Mouse (Mus musculus): ENCODE results near the gene Gtf2ird1. TPM values are rescaled to one million over a fixed set of nuclear protein-coding genes. Genes with fewer than 3 reads are reported as not detected.
"Not testable (repeated sequence)": the region's sequence is repeated elsewhere in the genome, so short reads cannot be mapped to it uniquely, and the experiment has no call there.

The Gtf2ird1 gene
- polyA plus RNA-seq, 1 experiment from 2014 or later = 85.9 TPM

GRCm38 (mm10) chr5:134353117-134353516 lies 103.4 kb downstream of the Gtf2ird1 start:
- ATAC-seq (replicated peaks; ENCODE audit: low FRiP score, low TSS enrichment, low read depth) (no peak), DNase-seq (ENCODE audit: low spot score) (no peak)
- H3K36me3 ChIP-seq (ENCODE audit: control insufficient read depth, insufficient read depth, low read length) = peaks cover 8% of the 10 kb centered on the region
- no peak overlapping the region for H3K4me2 ChIP-seq (ENCODE audit: low read length)
- H3K4me3 ChIP-seq (ENCODE audit: low read depth, low read length) = no peak overlapping the region
- H3K9ac ChIP-seq (ENCODE audit: low read length) = no peak overlapping the region
- no peaks in the 10 kb centered on the region; the same call in 1 of the 2 replicates for H3K4me1 ChIP-seq (replicated peaks; ENCODE audit: control insufficient read depth, insufficient read depth, low read length)
- 65% methylated on average over 4 of the region's 4 CpGs for WGBS
- H3K27ac ChIP-seq (ENCODE audit: low read depth) = no peak overlapping the region
- H3K27me3 ChIP-seq (replicated peaks; ENCODE audit: control insufficient read depth, insufficient read depth, low read length) = no peaks in the 10 kb centered on the region
- no peaks in the 10 kb centered on the region for H3K9me3 ChIP-seq (ENCODE audit: control insufficient read depth, low read length)

GRCm38 (mm10) chr5:134352527-134353001 lies 104.0 kb downstream of the Gtf2ird1 start:
- H3K9me3 ChIP-seq (ENCODE audit: control insufficient read depth, low read length) = no peaks in the 10 kb centered on the region
- 64% methylated on average over 3 of the region's 3 CpGs for WGBS
- no peak overlapping the region for H3K4me3 ChIP-seq (ENCODE audit: low read depth, low read length)
- no peak for ATAC-seq (replicated peaks; ENCODE audit: low FRiP score, low TSS enrichment, low read depth)
- no peaks in the 10 kb centered on the region; the same call in 1 of the 2 replicates for H3K4me1 ChIP-seq (replicated peaks; ENCODE audit: control insufficient read depth, insufficient read depth, low read length)
- DNase-seq (ENCODE audit: low spot score) = no peak
- no peak overlapping the region for H3K9ac ChIP-seq (ENCODE audit: low read length)
- no peak overlapping the region for H3K27ac ChIP-seq (ENCODE audit: low read depth)
- peaks cover 3% of the 10 kb centered on the region; the same call in 1 of the 2 replicates for H3K36me3 ChIP-seq (ENCODE audit: control insufficient read depth, insufficient read depth, low read length)
- H3K4me2 ChIP-seq (ENCODE audit: low read length) = no peak overlapping the region
- no peaks in the 10 kb centered on the region for H3K27me3 ChIP-seq (replicated peaks; ENCODE audit: control insufficient read depth, insufficient read depth, low read length)

- Histone ChIP-seq H3K4me2 (ENCODE audit: low read length) (peak overlapping the region; percentile 30), H3K9me3 (ENCODE audit: control insufficient read depth, low read length) (no peaks in the 10 kb centered on the region), H3K9ac (ENCODE audit: low read length) (no peak overlapping the region), H3K27ac (ENCODE audit: low read depth) (no peak overlapping the region), H3K27me3 (replicated peaks; ENCODE audit: control insufficient read depth, insufficient read depth, low read length) (no peaks in the 10 kb centered on the region), H3K36me3 (ENCODE audit: control insufficient read depth, insufficient read depth, low read length) (no peaks in the 10 kb centered on the region), H3K4me3 (ENCODE audit: low read depth, low read length) (no peak overlapping the region), H3K4me1 (replicated peaks; ENCODE audit: control insufficient read depth, insufficient read depth, low read length) (no peaks in the 10 kb centered on the region; the same call in 1 of the 2 replicates)
- DNase-seq (ENCODE audit: low spot score) (peak; percentile 77), ATAC-seq (replicated peaks; ENCODE audit: low FRiP score, low TSS enrichment, low read depth) (peak; percentile 89)
- 13% methylated on average over 10 of the region's 10 CpGs for WGBS
Observed at GRCm38 (mm10) chr5:134350660-134351059, 105.9 kb downstream of the Gtf2ird1 start.

- Histone ChIP-seq H3K36me3 (ENCODE audit: control insufficient read depth, insufficient read depth, low read length) (no peaks in the 10 kb centered on the region), H3K4me3 (ENCODE audit: low read depth, low read length) (no peak overlapping the region), H3K4me1 (replicated peaks; ENCODE audit: control insufficient read depth, insufficient read depth, low read length) (no peaks in the 10 kb centered on the region; the same call in 1 of the 2 replicates), H3K9ac (ENCODE audit: low read length) (no peak overlapping the region), H3K4me2 (ENCODE audit: low read length) (no peak overlapping the region), H3K27me3 (replicated peaks; ENCODE audit: control insufficient read depth, insufficient read depth, low read length) (no peaks in the 10 kb centered on the region), H3K27ac (ENCODE audit: low read depth) (no peak overlapping the region), H3K9me3 (ENCODE audit: control insufficient read depth, low read length) (no peaks in the 10 kb centered on the region)
- ATAC-seq (replicated peaks; ENCODE audit: low FRiP score, low TSS enrichment, low read depth) = no peak
- DNase-seq (ENCODE audit: low spot score) = no peak
- WGBS = 76% methylated on average over 2 of the region's 2 CpGs
Observed at GRCm38 (mm10) chr5:134347066-134347465, 109.5 kb downstream of the Gtf2ird1 start.

- Histone ChIP-seq H3K27ac (ENCODE audit: low read depth) (no peak overlapping the region), H3K4me3 (ENCODE audit: low read depth, low read length) (no peak overlapping the region), H3K9me3 (ENCODE audit: control insufficient read depth, low read length) (no peaks in the 10 kb centered on the region), H3K9ac (ENCODE audit: low read length) (no peak overlapping the region), H3K27me3 (replicated peaks; ENCODE audit: control insufficient read depth, insufficient read depth, low read length) (no peaks in the 10 kb centered on the region), H3K4me2 (ENCODE audit: low read length) (no peak overlapping the region), H3K4me1 (replicated peaks; ENCODE audit: control insufficient read depth, insufficient read depth, low read length) (no peaks in the 10 kb centered on the region), H3K36me3 (ENCODE audit: control insufficient read depth, insufficient read depth, low read length) (no peaks in the 10 kb centered on the region)
- no peak for DNase-seq (ENCODE audit: low spot score)
- no peak for ATAC-seq (replicated peaks; ENCODE audit: low FRiP score, low TSS enrichment, low read depth)
- WGBS = 77% methylated on average over 9 of the region's 9 CpGs
Observed at GRCm38 (mm10) chr5:134345449-134345848, 111.1 kb downstream of the Gtf2ird1 start.

GRCm38 (mm10) chr5:134344076-134344475 lies 112.4 kb downstream of the Gtf2ird1 start:
- Histone ChIP-seq H3K27me3 (replicated peaks; ENCODE audit: control insufficient read depth, insufficient read depth, low read length) (no peaks in the 10 kb centered on the region), H3K4me1 (replicated peaks; ENCODE audit: control insufficient read depth, insufficient read depth, low read length) (no peaks in the 10 kb centered on the region), H3K4me2 (ENCODE audit: low read length) (no peak overlapping the region), H3K9ac (ENCODE audit: low read length) (no peak overlapping the region), H3K4me3 (ENCODE audit: low read depth, low read length) (no peak overlapping the region), H3K9me3 (ENCODE audit: control insufficient read depth, low read length) (no peaks in the 10 kb centered on the region), H3K27ac (ENCODE audit: low read depth) (no peak overlapping the region), H3K36me3 (ENCODE audit: control insufficient read depth, insufficient read depth, low read length) (no peaks in the 10 kb centered on the region)
- no peak for DNase-seq (ENCODE audit: low spot score)
- no peak for ATAC-seq (replicated peaks; ENCODE audit: low FRiP score, low TSS enrichment, low read depth)
- WGBS = 76% methylated on average over 8 of the region's 8 CpGs

- not testable (repeated sequence) for H3K4me2 ChIP-seq (ENCODE audit: low read length); H3K4me3 ChIP-seq (ENCODE audit: low read depth, low read length); H3K36me3 ChIP-seq (ENCODE audit: control insufficient read depth, insufficient read depth, low read length); DNase-seq (ENCODE audit: low spot score); H3K27ac ChIP-seq (ENCODE audit: low read depth); H3K4me1 ChIP-seq (replicated peaks; ENCODE audit: control insufficient read depth, insufficient read depth, low read length); H3K9me3 ChIP-seq (ENCODE audit: control insufficient read depth, low read length); H3K27me3 ChIP-seq (replicated peaks; ENCODE audit: control insufficient read depth, insufficient read depth, low read length); ATAC-seq (replicated peaks; ENCODE audit: low FRiP score, low TSS enrichment, low read depth); H3K9ac ChIP-seq (ENCODE audit: low read length)
- 89% methylated on average over 4 of the region's 4 CpGs for WGBS
Observed at GRCm38 (mm10) chr5:134343530-134343929, 113.0 kb downstream of the Gtf2ird1 start.

- DNase-seq (ENCODE audit: low spot score) (no peak), ATAC-seq (replicated peaks; ENCODE audit: low FRiP score, low TSS enrichment, low read depth) (no peak)
- H3K9me3 ChIP-seq (ENCODE audit: control insufficient read depth, low read length) = no peaks in the 10 kb centered on the region
- no peak overlapping the region for H3K4me3 ChIP-seq (ENCODE audit: low read depth, low read length)
- 73% methylated on average over 18 of the region's 18 CpGs for WGBS
- H3K4me1 ChIP-seq (replicated peaks; ENCODE audit: control insufficient read depth, insufficient read depth, low read length) = no peaks in the 10 kb centered on the region
- H3K4me2 ChIP-seq (ENCODE audit: low read length) = no peak overlapping the region
- H3K36me3 ChIP-seq (ENCODE audit: control insufficient read depth, insufficient read depth, low read length) = no peaks in the 10 kb centered on the region
- H3K27ac ChIP-seq (ENCODE audit: low read depth) = no peak overlapping the region
- H3K9ac ChIP-seq (ENCODE audit: low read length) = no peak overlapping the region
- no peaks in the 10 kb centered on the region for H3K27me3 ChIP-seq (replicated peaks; ENCODE audit: control insufficient read depth, insufficient read depth, low read length)
Observed at GRCm38 (mm10) chr5:134342503-134343205, 113.9 kb downstream of the Gtf2ird1 start.

- H3K4me1 ChIP-seq (replicated peaks; ENCODE audit: control insufficient read depth, insufficient read depth, low read length) = no peaks in the 10 kb centered on the region
- ATAC-seq (replicated peaks; ENCODE audit: low FRiP score, low TSS enrichment, low read depth) = no peak
- WGBS = 91% methylated on average over 5 of the region's 5 CpGs
Observed at GRCm38 (mm10) chr5:134341721-134342120, 114.8 kb downstream of the Gtf2ird1 start.

More at GRCm38 (mm10) chr5:134341721-134342120, 114.8 kb downstream of the Gtf2ird1 start:
- Histone ChIP-seq H3K4me2 (ENCODE audit: low read length) (no peak overlapping the region), H3K27me3 (replicated peaks; ENCODE audit: control insufficient read depth, insufficient read depth, low read length) (no peaks in the 10 kb centered on the region), H3K4me3 (ENCODE audit: low read depth, low read length) (no peak overlapping the region), H3K9me3 (ENCODE audit: control insufficient read depth, low read length) (no peaks in the 10 kb centered on the region), H3K9ac (ENCODE audit: low read length) (no peak overlapping the region), H3K27ac (ENCODE audit: low read depth) (no peak overlapping the region), H3K36me3 (ENCODE audit: control insufficient read depth, insufficient read depth, low read length) (no peaks in the 10 kb centered on the region)
- no peak for DNase-seq (ENCODE audit: low spot score)
